Mouse (Mus musculus) embryonic facial prominence, embryonic 10.5 days (tissue): ENCODE measurements at regions not wholly inside any gene's neighbourhood (a gene's known extent, or its start where the extent isn't known, plus 50 kb on each side); places are given as distances from the start of the nearest gene placed in this dataset.

Source experiments
- DNase-seq: peaks from one replicate; pipeline ENCODE4 v3.0.0-alpha.2; 2017; ENCODE audit warnings: low spot score
- H3K27ac ChIP-seq: fragments of 300-500 bp; sonication (generic); replicated peaks from 2 replicates; pipeline ENCODE4 v1.5.1; 2016; ENCODE audit warnings: mild to moderate bottlenecking
- H3K27me3 ChIP-seq: fragments of 300-500 bp; sonication (generic); replicated peaks from 2 replicates; pipeline ENCODE4 v1.6.1; 2016; ENCODE audit warnings: low read depth, mild to moderate bottlenecking; ENCODE audit not compliant: poor library complexity, severe bottlenecking
- H3K36me3 ChIP-seq: fragments of 300-500 bp; sonication (generic); replicated peaks from 2 replicates; pipeline ENCODE4 v1.6.1; 2016; ENCODE audit warnings: mild to moderate bottlenecking, moderate library complexity
- H3K4me1 ChIP-seq: fragments of 300-500 bp; sonication (generic); 2 replicates; pipeline ENCODE4 v1.6.1; 2016
- H3K4me3 ChIP-seq: fragments of 300-500 bp; sonication (generic); 2 replicates; pipeline ENCODE4 v1.5.1; 2016; ENCODE audit warnings: mild to moderate bottlenecking, moderate library complexity
- H3K9me3 ChIP-seq: fragments of 300-500 bp; sonication (generic); 2 replicates; pipeline ENCODE4 v1.6.1; 2016; ENCODE audit warnings: mild to moderate bottlenecking
- WGBS: fragments of 180-500 bp; shearing (Covaris S2); methylation state at CpG from one replicate; pipeline ENCODE4 v1.1.7; 2016; 5-methylcytosine and 5-hydroxymethylcytosine counted together

DNA sequence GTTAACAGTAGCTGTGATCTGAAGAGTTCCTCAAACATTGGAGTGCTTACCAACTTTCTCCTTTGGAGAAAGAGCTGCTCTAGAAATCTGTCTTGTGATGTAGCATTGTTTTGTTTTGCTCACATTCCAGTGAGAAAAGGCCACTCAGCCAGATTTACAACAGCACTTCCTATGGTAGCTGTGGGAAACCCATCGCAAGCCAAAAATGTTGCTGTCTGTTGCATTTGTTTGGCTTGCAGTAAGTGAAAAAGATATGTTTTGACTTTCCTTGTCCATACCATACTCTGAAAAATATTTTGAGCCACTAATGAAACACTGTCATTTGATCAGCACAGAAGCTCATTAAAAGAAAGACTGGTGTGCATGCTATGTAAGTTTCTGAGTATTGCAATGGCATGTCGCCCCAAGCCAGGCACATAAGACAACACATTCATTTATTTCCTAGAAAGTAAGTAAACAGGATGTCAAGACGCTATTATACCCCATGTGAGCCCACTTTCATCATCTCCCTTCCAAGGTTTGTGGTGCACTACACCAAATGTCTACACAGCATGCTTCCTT, 66.2 kb downstream of the Car2 start:
- 72% methylated on average over 3 of the region's 3 CpGs for WGBS
- Histone ChIP-seq H3K9me3 (no peaks in the 10 kb centered on the region), H3K27ac (no peak overlapping the region), H3K4me3 (no peak overlapping the region), H3K36me3 (no peaks in the 10 kb centered on the region), H3K4me1 (no peaks in the 10 kb centered on the region), H3K27me3 (no peaks in the 10 kb centered on the region)
- no peak for DNase-seq

DNA sequence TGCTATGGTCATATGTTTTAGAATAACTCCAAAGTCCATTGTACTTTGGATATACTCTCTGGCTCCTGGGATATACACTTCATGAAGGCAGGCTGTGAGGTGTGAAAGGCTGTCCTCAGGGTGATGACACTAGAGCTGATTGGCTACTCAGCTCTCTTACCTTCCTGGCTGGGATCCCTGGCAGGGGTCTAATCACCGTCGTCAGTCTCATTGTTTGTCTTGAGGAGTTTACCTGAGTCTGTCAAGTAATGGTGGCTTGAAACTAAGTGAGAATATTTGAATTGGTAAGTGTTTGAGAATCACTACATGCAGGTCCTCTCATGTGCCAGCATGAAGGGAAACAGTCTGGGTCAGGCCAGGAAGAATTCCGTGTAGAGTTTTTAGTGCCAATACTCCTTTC, 66.9 kb downstream of the Car2 start:
- Histone ChIP-seq H3K4me1 (no peaks in the 10 kb centered on the region), H3K27me3 (no peaks in the 10 kb centered on the region), H3K36me3 (no peaks in the 10 kb centered on the region), H3K27ac (no peak overlapping the region), H3K9me3 (no peaks in the 10 kb centered on the region), H3K4me3 (no peak overlapping the region)
- 59% methylated on average over 3 of the region's 3 CpGs for WGBS
- no peak for DNase-seq

DNA sequence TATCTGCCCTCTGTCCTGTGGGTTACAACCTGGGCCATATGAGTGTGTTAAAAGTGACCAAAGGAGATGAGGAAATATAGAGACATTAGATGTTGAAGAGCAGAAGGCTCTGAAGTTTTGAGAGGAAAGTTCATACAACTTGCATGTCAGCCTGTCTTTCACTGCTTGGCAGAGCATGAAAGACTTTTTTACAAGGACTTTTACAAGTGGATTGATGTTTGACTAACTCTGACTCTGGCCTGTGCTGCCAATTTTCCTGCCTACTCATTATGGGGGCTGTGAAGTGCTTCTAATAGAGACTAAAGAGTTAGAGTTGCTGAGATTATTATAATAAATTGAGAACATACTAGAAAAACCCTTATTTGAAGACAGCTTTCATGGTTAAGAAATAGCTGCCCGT, 71.4 kb downstream of the Car2 start:
- peaks cover 9% of the 10 kb centered on the region for H3K4me1 ChIP-seq
- H3K27me3 ChIP-seq: no peaks in the 10 kb centered on the region
- no peak overlapping the region for H3K4me3 ChIP-seq
- DNase-seq: no peak
- WGBS: 80% methylated on average over 1 of the region's 1 CpGs
- no peaks in the 10 kb centered on the region for H3K9me3 ChIP-seq
- no peaks in the 10 kb centered on the region for H3K36me3 ChIP-seq
- H3K27ac ChIP-seq: no peak overlapping the region

DNA sequence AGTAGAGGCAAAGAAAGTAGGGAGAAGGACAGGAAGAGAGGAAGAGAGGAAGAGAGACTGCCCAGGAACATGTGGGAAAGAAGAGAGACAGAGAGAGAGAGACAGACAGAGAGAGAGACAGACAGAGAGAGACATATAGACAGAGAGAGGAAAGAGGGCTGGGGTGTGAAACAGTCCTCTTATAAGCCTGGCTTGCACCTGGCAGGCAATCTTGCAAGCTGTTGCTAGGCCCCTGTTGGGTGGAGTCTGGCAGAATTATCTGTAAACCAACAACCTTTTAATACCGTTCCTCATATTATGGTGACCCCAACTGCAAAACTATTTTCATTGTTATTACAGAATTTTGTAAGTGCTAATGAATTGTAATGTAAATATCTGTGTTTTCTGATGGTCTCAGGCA, 72.2 kb downstream of the Car2 start:
- WGBS: 84% methylated on average over 1 of the region's 1 CpGs
- H3K4me3 ChIP-seq: no peak overlapping the region
- no peaks in the 10 kb centered on the region for H3K9me3 ChIP-seq
- no peak for DNase-seq
- H3K36me3 ChIP-seq: no peaks in the 10 kb centered on the region
- H3K4me1 ChIP-seq: peaks cover 9% of the 10 kb centered on the region
- no peaks in the 10 kb centered on the region for H3K27me3 ChIP-seq
- no peak overlapping the region for H3K27ac ChIP-seq

DNA sequence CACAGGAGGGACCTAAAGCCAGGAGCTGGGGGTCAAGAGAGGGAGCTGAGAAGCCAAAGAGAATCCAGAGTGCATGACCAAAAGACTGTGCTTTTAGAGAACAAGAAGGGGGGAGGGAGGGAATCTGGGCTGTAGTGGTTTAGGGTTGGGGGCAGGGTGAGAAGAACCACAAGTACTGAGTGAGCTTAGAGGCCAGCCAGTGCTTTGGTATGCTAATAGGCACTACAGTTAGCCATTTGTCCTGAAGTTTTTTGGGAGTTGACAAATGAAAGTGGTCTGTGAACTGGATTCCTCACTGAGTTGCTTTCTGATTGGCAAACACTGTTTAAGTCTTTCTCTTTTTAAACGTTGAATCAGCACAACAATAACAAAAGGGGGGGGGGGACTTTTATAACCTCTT, 73.5 kb downstream of the Car2 start:
- Histone ChIP-seq H3K4me3 (no peak overlapping the region), H3K36me3 (no peaks in the 10 kb centered on the region), H3K4me1 (peaks cover 9% of the 10 kb centered on the region), H3K27me3 (no peaks in the 10 kb centered on the region), H3K27ac (no peak overlapping the region), H3K9me3 (no peaks in the 10 kb centered on the region)
- DNase-seq: peak; percentile 24
- 0% methylated on average over 1 of the region's 1 CpGs for WGBS

DNA sequence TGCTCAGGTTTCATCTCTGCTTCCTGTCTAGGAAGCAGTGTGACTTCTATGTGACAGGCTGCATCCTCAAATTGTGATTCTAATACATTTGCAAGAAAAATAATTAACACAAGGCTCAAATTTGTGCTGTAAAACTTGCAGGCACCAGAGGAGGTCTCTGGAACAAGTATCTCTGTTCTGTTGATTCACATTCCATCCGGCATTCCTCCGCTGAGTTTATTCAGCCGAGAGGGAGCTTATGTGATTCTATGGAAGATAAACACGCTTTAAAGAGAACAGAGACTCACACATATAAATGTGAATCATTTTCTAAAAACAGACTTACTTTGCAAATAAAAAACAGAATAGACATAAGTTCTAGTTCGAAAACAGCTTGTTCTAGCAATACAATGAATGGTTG, 78.7 kb downstream of the Car2 start:
- H3K4me1 ChIP-seq: peaks cover under 1% of the 10 kb centered on the region; the same call in 1 of the 2 replicates
- no peak overlapping the region for H3K4me3 ChIP-seq
- H3K9me3 ChIP-seq: no peaks in the 10 kb centered on the region
- no peaks in the 10 kb centered on the region for H3K27me3 ChIP-seq
- DNase-seq: no peak
- 73% methylated on average over 5 of the region's 5 CpGs for WGBS
- H3K27ac ChIP-seq: no peak overlapping the region
- H3K36me3 ChIP-seq: no peaks in the 10 kb centered on the region

DNA sequence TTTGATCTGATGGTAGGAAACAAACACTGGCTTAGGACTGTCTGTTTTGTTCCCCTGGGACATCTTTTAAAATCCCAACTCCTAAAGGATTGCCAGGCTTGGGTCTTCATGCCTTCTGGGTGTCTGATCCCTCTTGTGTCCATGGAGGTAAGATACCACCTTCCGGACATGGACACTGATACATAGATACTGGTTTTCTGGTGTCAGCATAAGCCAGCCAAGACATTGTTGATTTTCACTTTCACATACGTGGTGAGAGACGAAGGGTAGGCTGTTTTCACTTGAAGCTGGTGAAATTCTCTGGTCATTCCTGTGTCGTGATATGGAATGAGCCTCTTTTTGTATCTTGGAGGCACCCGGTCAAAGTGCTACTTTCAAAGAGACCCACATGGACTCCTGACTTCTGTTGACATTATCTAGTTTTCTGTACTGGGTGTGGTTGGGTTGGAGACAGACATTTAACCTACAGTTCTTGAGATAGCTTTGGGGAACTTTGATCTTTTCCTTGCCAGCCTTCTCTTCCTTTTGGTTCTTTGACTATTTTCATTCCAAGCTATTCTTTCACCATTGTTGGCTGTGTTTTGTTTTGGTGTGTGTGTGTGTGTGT, 79.5 kb downstream of the Car2 start:
- no peaks in the 10 kb centered on the region for H3K9me3 ChIP-seq
- H3K36me3 ChIP-seq: no peaks in the 10 kb centered on the region
- no peak overlapping the region for H3K27ac ChIP-seq
- 88% methylated on average over 5 of the region's 5 CpGs for WGBS
- no peak for DNase-seq
- H3K27me3 ChIP-seq: no peaks in the 10 kb centered on the region
- H3K4me1 ChIP-seq: no peaks in the 10 kb centered on the region
- no peak overlapping the region for H3K4me3 ChIP-seq

DNA sequence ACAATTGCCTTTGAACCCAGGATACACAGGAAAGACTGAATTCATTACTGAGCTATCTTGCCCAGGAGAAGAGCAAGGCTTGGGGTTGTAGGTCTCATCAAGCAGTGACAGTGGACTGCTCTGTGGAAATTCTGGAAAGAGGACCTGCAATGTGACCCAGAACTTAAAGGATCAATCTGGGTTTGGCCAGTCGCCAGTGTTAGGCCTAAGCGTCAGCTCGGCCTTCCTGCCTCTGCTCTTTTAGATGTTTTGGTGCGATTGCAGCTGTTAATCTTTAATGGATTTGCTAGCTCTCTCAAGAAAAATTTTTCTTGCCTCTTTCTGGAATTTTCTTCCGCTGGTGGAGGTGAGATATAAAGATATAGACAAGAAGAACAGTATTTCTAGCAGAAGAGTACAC, 81.2 kb downstream of the Car2 start:
- no peaks in the 10 kb centered on the region for H3K27me3 ChIP-seq

DNA sequence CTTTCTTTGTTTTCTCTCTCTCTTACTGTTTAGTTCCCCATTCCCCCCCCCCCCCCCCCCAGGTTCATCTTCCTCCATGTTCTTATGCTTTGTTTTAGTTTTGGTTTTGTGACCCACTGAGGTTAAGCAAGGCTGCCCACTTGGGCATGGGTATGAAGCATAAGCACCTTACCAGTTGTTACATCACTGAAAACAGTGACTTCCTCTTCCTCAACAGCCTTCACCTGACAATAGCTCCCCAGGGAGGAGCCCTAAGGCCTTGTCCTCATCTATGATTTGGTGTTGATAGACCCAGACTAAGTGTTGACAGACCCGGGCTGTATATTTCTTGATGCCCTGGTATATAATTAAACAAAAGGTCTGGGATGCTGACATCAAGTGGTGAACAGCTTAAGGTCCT, 82.3 kb downstream of the Car2 start:
- Histone ChIP-seq H3K27me3 (no peaks in the 10 kb centered on the region), H3K36me3 (no peaks in the 10 kb centered on the region), H3K9me3 (no peaks in the 10 kb centered on the region), H3K27ac (no peak overlapping the region), H3K4me3 (no peak overlapping the region), H3K4me1 (no peaks in the 10 kb centered on the region)
- DNase-seq: no peak
- WGBS: 79% methylated on average over 1 of the region's 1 CpGs

More for the DNA sequence above, 81.2 kb downstream of the Car2 start:
- H3K36me3 ChIP-seq: no peaks in the 10 kb centered on the region
- H3K27ac ChIP-seq: no peak overlapping the region
- 88% methylated on average over 5 of the region's 5 CpGs for whole genome bisulfite sequencing
- H3K4me1 ChIP-seq: no peaks in the 10 kb centered on the region
- H3K4me3 ChIP-seq: no peak overlapping the region
- no peak for DNase-seq
- no peaks in the 10 kb centered on the region for H3K9me3 ChIP-seq

DNA sequence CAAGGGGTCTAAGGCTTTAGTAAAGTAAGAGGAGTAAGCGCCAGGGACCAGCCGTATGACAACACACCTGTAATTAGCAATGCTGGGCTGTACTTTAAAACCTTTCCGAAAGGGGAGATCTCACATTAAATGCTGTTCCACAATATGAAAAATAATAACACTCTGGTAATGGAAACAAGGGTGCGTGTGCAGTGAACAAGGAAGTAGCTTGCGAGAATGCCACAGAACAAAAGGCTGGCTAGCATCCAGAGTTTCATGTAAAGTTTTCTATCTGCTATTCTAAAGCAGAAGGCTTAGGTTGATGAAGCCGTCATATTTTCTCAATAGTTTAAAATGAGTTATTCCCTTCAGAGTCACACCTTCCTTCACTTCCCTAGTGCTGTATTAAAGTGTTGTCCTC, 83.6 kb downstream of the Car2 start:
- H3K27me3 ChIP-seq: no peaks in the 10 kb centered on the region
- WGBS: 88% methylated on average over 6 of the region's 6 CpGs
- no peak overlapping the region for H3K4me3 ChIP-seq
- no peak for DNase-seq
- no peak overlapping the region for H3K27ac ChIP-seq
- no peaks in the 10 kb centered on the region for H3K4me1 ChIP-seq
- no peaks in the 10 kb centered on the region for H3K36me3 ChIP-seq
- H3K9me3 ChIP-seq: no peaks in the 10 kb centered on the region

DNA sequence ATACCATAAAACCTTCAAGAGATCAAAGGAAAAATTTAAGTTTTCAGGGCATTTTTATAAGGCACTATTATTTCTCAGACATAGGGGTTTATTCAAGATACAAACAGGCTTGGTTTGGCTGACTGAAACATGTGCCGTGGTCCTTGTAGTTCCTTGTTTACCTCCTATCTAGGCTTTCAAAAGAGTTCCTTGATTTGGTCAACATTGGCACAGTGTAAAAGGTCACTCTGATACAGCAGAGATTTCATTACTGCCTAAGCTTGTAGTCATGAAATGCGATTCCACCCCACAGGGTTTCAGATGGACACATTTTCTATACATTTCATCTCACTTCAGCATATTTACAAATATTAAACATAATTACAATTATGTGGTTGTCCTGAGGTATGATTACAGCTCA, 85.6 kb downstream of the Car2 start:
- H3K9me3 ChIP-seq: no peaks in the 10 kb centered on the region
- H3K27ac ChIP-seq: no peak overlapping the region
- no peak overlapping the region for H3K4me3 ChIP-seq
- WGBS: 90% methylated on average over 2 of the region's 2 CpGs
- no peaks in the 10 kb centered on the region for H3K36me3 ChIP-seq
- H3K4me1 ChIP-seq: no peaks in the 10 kb centered on the region
- H3K27me3 ChIP-seq: no peaks in the 10 kb centered on the region
- no peak for DNase-seq

DNA sequence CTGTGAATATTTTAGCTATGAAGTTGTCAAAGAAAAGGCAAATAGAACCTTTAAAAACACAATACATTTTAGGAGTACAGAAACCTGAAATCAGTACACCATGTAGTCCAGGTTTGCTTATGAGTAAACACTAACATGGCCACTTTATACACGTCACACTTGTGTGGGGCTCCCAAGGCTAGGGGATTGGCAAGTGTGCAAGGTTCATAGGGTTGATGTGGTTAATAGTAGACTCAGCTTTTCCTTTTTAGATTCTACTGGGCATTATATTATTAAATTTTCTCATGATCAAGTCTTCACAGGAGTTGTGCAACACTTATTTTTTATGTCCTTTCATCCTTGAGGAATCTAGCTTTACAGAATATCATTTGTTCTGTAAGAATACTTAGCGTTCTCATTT, 88.7 kb downstream of the Car2 start:
- H3K36me3 ChIP-seq: no peaks in the 10 kb centered on the region
- WGBS: 90% methylated on average over 2 of the region's 2 CpGs
- no peak for DNase-seq
- H3K4me1 ChIP-seq: no peaks in the 10 kb centered on the region
- H3K4me3 ChIP-seq: no peak overlapping the region
- no peak overlapping the region for H3K27ac ChIP-seq
- no peaks in the 10 kb centered on the region for H3K27me3 ChIP-seq
- H3K9me3 ChIP-seq: no peaks in the 10 kb centered on the region

DNA sequence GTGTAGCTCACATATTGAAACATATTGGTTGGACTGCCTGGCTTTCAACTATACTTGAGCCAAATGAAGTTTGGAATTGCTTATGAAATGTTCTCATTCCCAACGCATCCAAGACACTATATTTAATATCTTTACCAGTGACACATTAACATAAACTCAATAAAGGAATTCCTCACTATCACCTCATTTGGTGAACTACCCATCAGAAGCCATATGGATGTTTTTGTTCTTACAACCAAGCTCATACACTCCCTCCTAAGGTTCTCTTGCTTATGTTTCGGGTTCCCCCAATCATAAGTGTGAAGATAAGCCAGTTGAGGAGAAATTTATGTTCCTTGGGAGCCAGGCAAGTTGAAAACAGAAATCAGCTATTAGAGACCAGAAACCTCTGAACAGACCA, 89.1 kb downstream of the Car2 start:
- Histone ChIP-seq H3K4me1 (no peaks in the 10 kb centered on the region), H3K4me3 (no peak overlapping the region), H3K36me3 (no peaks in the 10 kb centered on the region), H3K27ac (no peak overlapping the region), H3K9me3 (no peaks in the 10 kb centered on the region), H3K27me3 (no peaks in the 10 kb centered on the region)
- DNase-seq: no peak
- 92% methylated on average over 2 of the region's 2 CpGs for WGBS
